In genomic region chr3:34504573-34504894, GRCm38 (mm10) we compare ENCODE assay signal across 18 mouse cellular contexts.
A peak's percentile ranks its signal among the peaks of the same experiment; 100 is the strongest.
DNase-seq lines count a peak whose midpoint lies in the region; ATAC-seq lines count a peak whose summit lies in the region.
"Had no signal": no experiment of that assay in that cellular context is flagged by ENCODE, and none has a peak within 500 bp of the region (broad histone marks: within the 10 kb centered on the region; RNA-seq: fewer than 3 reads in every experiment).

No protein-coding gene starts in this region.

- H3K27me3 ChIP-seq in hindbrain, embryonic 14.5 days (ENCODE audit: control insufficient read depth, insufficient read depth, low read length): peaks cover 7% of the 10 kb centered on the region; the same call in 1 of the 2 replicates
- H3K27me3 ChIP-seq in hindbrain, embryonic 10.5 days (ENCODE audit: insufficient read depth, poor library complexity, severe bottlenecking): no peaks in the 10 kb centered on the region; the same call in 1 of the 2 replicates
- H3K27me3 ChIP-seq in forebrain, embryonic 13.5 days: peaks cover 21% of the 10 kb centered on the region
- no peaks in the 10 kb centered on the region for H3K27me3 ChIP-seq in forebrain, embryonic 15.5 days
- H3K27me3 ChIP-seq in neural tube, embryonic 15.5 days (replicated peaks): 0 out of 2 replicates have a peak, but pooled peaks cover 2% of the 10 kb centered on the region
- H3K27me3 ChIP-seq: CH12.LX; heart, embryonic 12.5 days had no signal

- peaks cover 15% of the 10 kb centered on the region for H3K4me1 ChIP-seq in hindbrain, embryonic 14.5 days (replicated peaks; ENCODE audit: control insufficient read depth, insufficient read depth, low read length)
- H3K4me1 ChIP-seq in hindbrain, embryonic 10.5 days (replicated peaks): no peaks in the 10 kb centered on the region; the same call in 1 of the 2 replicates
- H3K4me1 ChIP-seq in forebrain, embryonic 13.5 days: peaks cover 43% of the 10 kb centered on the region
- H3K4me1 ChIP-seq in forebrain, embryonic 15.5 days: peaks cover 30% of the 10 kb centered on the region
- H3K4me1 ChIP-seq in neural tube, embryonic 15.5 days: peaks cover 16% of the 10 kb centered on the region
- H3K4me1 ChIP-seq: heart, embryonic 12.5 days had no signal

- H3K9ac ChIP-seq in hindbrain, embryonic 14.5 days: no peak overlapping the region
- H3K9ac ChIP-seq in forebrain, embryonic 13.5 days: no peak overlapping the region
- no peak overlapping the region for H3K9ac ChIP-seq in forebrain, embryonic 15.5 days (replicated peaks)
- H3K9ac ChIP-seq in neural tube, embryonic 15.5 days (replicated peaks): no peak overlapping the region
- H3K9ac ChIP-seq: heart, embryonic 12.5 days; hindbrain, embryonic 13.5 days had no signal

- 18% methylated on average over 3 of the region's 3 CpGs for WGBS in hindbrain, embryonic 14.5 days
- 51% methylated on average over 3 of the region's 3 CpGs for WGBS in hindbrain, embryonic 10.5 days
- 11% methylated on average over 3 of the region's 3 CpGs for WGBS in forebrain, embryonic 13.5 days
- 3% methylated on average over 3 of the region's 3 CpGs for WGBS in forebrain, embryonic 15.5 days
- WGBS in neural tube, embryonic 15.5 days: 6% methylated on average over 3 of the region's 3 CpGs

- no peak for DNase-seq in hindbrain, embryonic 14.5 days (ENCODE audit: low spot score)
- no peak for DNase-seq in hindbrain, embryonic 10.5 days (ENCODE audit: low spot score)
- no peak for DNase-seq in left cerebral cortex, postnatal 14 days (ENCODE audit: low spot score in 2 of 2)
- DNase-seq: adrenal gland, adult 2 months; adrenal gland, postnatal 25 days; cerebellum, adult 18-20 months; cerebellum, adult 9-11 months; cerebellum, postnatal 36 days; gastrocnemius, adult 2 months; gastrocnemius, postnatal 25 days had no signal

- no peak overlapping the region for H3K4me2 ChIP-seq in hindbrain, embryonic 14.5 days (replicated peaks)
- H3K4me2 ChIP-seq in forebrain, embryonic 13.5 days: peak overlapping the region; percentile 28
- peak overlapping the region; percentile 12; the same call in 1 of the 2 replicates for H3K4me2 ChIP-seq in forebrain, embryonic 15.5 days (replicated peaks)
- 0 out of 2 replicates have a peak overlapping the region, but pooled peaks have one; percentile 15 for H3K4me2 ChIP-seq in neural tube, embryonic 15.5 days
- H3K4me2 ChIP-seq: heart, embryonic 12.5 days; hindbrain, embryonic 13.5 days had no signal

- no peaks in the 10 kb centered on the region for H3K9me3 ChIP-seq in hindbrain, embryonic 14.5 days (ENCODE audit: control insufficient read depth, low read length)
- H3K9me3 ChIP-seq in hindbrain, embryonic 10.5 days: no peaks in the 10 kb centered on the region
- no peaks in the 10 kb centered on the region; the same call in 1 of the 2 replicates for H3K9me3 ChIP-seq in forebrain, embryonic 13.5 days (replicated peaks)
- no peaks in the 10 kb centered on the region for H3K9me3 ChIP-seq in forebrain, embryonic 15.5 days
- no peaks in the 10 kb centered on the region for H3K9me3 ChIP-seq in neural tube, embryonic 15.5 days (replicated peaks)
- H3K9me3 ChIP-seq: embryonic facial prominence, embryonic 10.5 days; hindbrain, embryonic 13.5 days had no signal

- peak; percentile 39; the same call in 1 of the 2 replicates for ATAC-seq in hindbrain, embryonic 14.5 days (ENCODE audit: low FRiP score)
- ATAC-seq in forebrain, embryonic 13.5 days: peak; percentile 52
- peak; percentile 43; the same call in 1 of the 2 replicates for ATAC-seq in forebrain, embryonic 15.5 days (replicated peaks)
- no peak; the same call in 1 of the 2 replicates for ATAC-seq in neural tube, embryonic 15.5 days (ENCODE audit: low FRiP score)
- ATAC-seq: intestine, embryonic 16.5 days had no signal

- H3K4me3 ChIP-seq in hindbrain, embryonic 14.5 days (replicated peaks; ENCODE audit: low read length): no peak overlapping the region
- no peak overlapping the region for H3K4me3 ChIP-seq in hindbrain, embryonic 10.5 days
- H3K4me3 ChIP-seq in forebrain, embryonic 13.5 days: no peak overlapping the region
- H3K4me3 ChIP-seq in forebrain, embryonic 15.5 days: no peak overlapping the region
- no peak overlapping the region for H3K4me3 ChIP-seq in neural tube, embryonic 15.5 days (replicated peaks)
- H3K4me3 ChIP-seq: embryonic facial prominence, embryonic 10.5 days; gastrocnemius, adult 2 months; heart, embryonic 12.5 days; hindbrain, embryonic 13.5 days had no signal

- no peak overlapping the region for H3K27ac ChIP-seq in hindbrain, embryonic 14.5 days
- no peak overlapping the region for H3K27ac ChIP-seq in hindbrain, embryonic 10.5 days
- peak overlapping the region; percentile 31; the same call in 1 of the 2 replicates for H3K27ac ChIP-seq in forebrain, embryonic 13.5 days
- peak overlapping the region; percentile 34; the same call in 1 of the 2 replicates for H3K27ac ChIP-seq in forebrain, embryonic 15.5 days (replicated peaks)
- no peak overlapping the region for H3K27ac ChIP-seq in neural tube, embryonic 15.5 days (replicated peaks)
- H3K27ac ChIP-seq: embryonic facial prominence, embryonic 10.5 days; gastrocnemius, adult 2 months; hindbrain, embryonic 13.5 days had no signal

- intact Hi-C loops in left cerebral cortex, postnatal 14 days (cut with DNase I): no loop called here

- H3K36me3 ChIP-seq in hindbrain, embryonic 14.5 days (replicated peaks; ENCODE audit: control insufficient read depth, insufficient read depth): no peaks in the 10 kb centered on the region
- H3K36me3 ChIP-seq in hindbrain, embryonic 10.5 days: no peaks in the 10 kb centered on the region
- H3K36me3 ChIP-seq in forebrain, embryonic 13.5 days (ENCODE audit: poor library complexity, severe bottlenecking): no peaks in the 10 kb centered on the region
- H3K36me3 ChIP-seq in forebrain, embryonic 15.5 days: no peaks in the 10 kb centered on the region
- H3K36me3 ChIP-seq in neural tube, embryonic 15.5 days: no peaks in the 10 kb centered on the region
- H3K36me3 ChIP-seq: embryonic facial prominence, embryonic 10.5 days; heart, embryonic 12.5 days; hindbrain, embryonic 13.5 days had no signal

Comparison
In these comparisons a context has a peak if more than half of its experiments do, and no peak if none do; other contexts are left out.
1. H3K27ac ChIP-seq: peak in forebrain, embryonic 13.5 days (single experiment) and forebrain, embryonic 15.5 days (single experiment); none in hindbrain, embryonic 14.5 days (single experiment), hindbrain, embryonic 10.5 days (single experiment) and neural tube, embryonic 15.5 days (single experiment).